Mouse (Mus musculus): ENCODE measurements around the gene Tbata.

- TF ChIP-seq GATA1 (IDR thresholded peaks at IDR 0.05; ENCODE audit: borderline replicate concordance, low read length) = no peak
- no peak for TF ChIP-seq FLI1 (IDR thresholded peaks at IDR 0.05; ENCODE audit: low read length)
Measured at GRCm38 (mm10) chr10:61201596-61202318, 30.0 kb downstream of the Tbata start.

Measured in megakaryocyte, embryonic 14.5 days (primary cell).